Comparison of ENCODE assay signal across 12 mouse cellular contexts in the genomic region with DNA sequence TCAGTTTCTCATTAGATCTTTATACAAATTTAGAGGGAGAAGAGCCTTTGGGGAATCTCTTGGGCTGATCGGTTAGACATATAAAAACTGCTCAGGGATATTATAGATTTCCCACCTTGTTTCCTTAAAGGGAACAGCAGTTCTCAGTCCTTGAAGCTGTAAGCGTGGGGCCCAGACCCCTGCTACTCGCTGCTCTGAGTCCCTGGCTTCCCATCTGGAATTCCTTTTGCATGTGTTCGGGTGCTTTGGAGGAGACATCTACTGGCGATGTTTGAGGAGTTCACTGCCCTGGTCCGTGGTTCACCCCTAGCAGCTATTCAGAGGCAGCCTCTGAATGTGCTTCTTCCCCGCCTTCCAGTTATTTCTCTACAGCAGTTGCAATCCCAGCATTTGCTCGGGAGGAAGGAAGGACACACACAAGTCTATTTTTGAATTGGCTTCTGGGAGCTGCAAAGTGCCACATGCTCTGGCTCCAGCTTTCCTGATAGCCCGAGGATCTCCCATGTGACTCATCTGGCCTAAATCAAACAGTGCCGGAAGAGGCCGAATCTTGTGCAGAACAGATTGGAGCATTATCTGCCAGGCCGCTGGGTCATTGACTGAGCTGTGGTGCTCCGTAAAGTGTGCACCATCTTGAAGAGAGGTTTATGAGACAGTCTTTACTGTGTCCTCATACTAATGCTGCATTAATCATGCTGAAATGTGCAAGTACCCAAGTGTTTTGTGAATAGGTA.
DNase-seq lines count a peak whose midpoint lies in the region; ATAC-seq and TF ChIP-seq lines count a peak whose summit lies in the region.
"Had no signal": no experiment of that assay in that cellular context is flagged by ENCODE, and none has a peak within 500 bp of the region (broad histone marks: within the 10 kb centered on the region; RNA-seq: fewer than 3 reads in every experiment).

No protein-coding gene starts in this region.

- no peak overlapping the region for H3K4me3 ChIP-seq in forebrain, postnatal 0 days (ENCODE audit: low read depth, low read length)
- no peak overlapping the region for H3K4me3 ChIP-seq in forebrain, embryonic 15.5 days
- no peak overlapping the region for H3K4me3 ChIP-seq in neural tube, embryonic 14.5 days (ENCODE audit: low read depth, low read length)
- H3K4me3 ChIP-seq in heart, embryonic 16.5 days (ENCODE audit: low read length), result no peak overlapping the region
- no peak overlapping the region for H3K4me3 ChIP-seq in liver, embryonic 14.5 days (ENCODE audit: insufficient read depth in 1 of 2, low read depth in 2 of 2, low read length in 2 of 2)
- H3K4me3 ChIP-seq: hindbrain, embryonic 13.5 days had no signal

- TF ChIP-seq EP300 in liver, embryonic 14.5 days (IDR thresholded peaks at IDR 0.05; ENCODE audit: low read depth), result no peak

- no peak overlapping the region for H3K9ac ChIP-seq in forebrain, postnatal 0 days
- no peak overlapping the region for H3K9ac ChIP-seq in forebrain, embryonic 15.5 days (replicated peaks)
- no peak overlapping the region for H3K9ac ChIP-seq in neural tube, embryonic 14.5 days (replicated peaks; ENCODE audit: low read depth, low read length)
- no peak overlapping the region for H3K9ac ChIP-seq in heart, embryonic 16.5 days (ENCODE audit: low read length)
- no peak overlapping the region for H3K9ac ChIP-seq in liver, embryonic 14.5 days (replicated peaks)
- H3K9ac ChIP-seq: hindbrain, embryonic 13.5 days had no signal

- no peaks in the 10 kb centered on the region for H3K36me3 ChIP-seq in forebrain, postnatal 0 days (ENCODE audit: insufficient read depth)
- no peaks in the 10 kb centered on the region for H3K36me3 ChIP-seq in forebrain, embryonic 15.5 days
- H3K36me3 ChIP-seq in neural tube, embryonic 14.5 days (ENCODE audit: control insufficient read depth, insufficient read depth, low read length), result no peaks in the 10 kb centered on the region
- H3K36me3 ChIP-seq in heart, embryonic 16.5 days (ENCODE audit: control insufficient read depth, insufficient read depth), result no peaks in the 10 kb centered on the region
- H3K36me3 ChIP-seq in liver, embryonic 14.5 days (replicated peaks; ENCODE audit: control insufficient read depth, insufficient read depth, low read depth), result no peaks in the 10 kb centered on the region
- H3K36me3 ChIP-seq: hindbrain, embryonic 13.5 days had no signal

- intact Hi-C loops in gastrocnemius, postnatal 36 days (cut with DNase I), result no loop called here

- DNase-seq in forebrain, postnatal 0 days, result peak; percentile 7
- no peak for DNase-seq in neural tube, embryonic 10.5 days (ENCODE audit: extremely low spot score, low spot score)
- DNase-seq in liver, embryonic 14.5 days (ENCODE audit: low read depth in 3 of 3, low spot score in 3 of 3), result no peak
- DNase-seq in layer of hippocampus, postnatal 14 days (ENCODE audit: low spot score in 2 of 2), result no peak
- DNase-seq in gastrocnemius, postnatal 36 days, result no peak
- DNase-seq: adrenal gland, adult 2 months; thymus, postnatal 36 days had no signal

- H3K27ac ChIP-seq in forebrain, postnatal 0 days (ENCODE audit: low read depth, low read length), result no peak overlapping the region
- H3K27ac ChIP-seq in forebrain, embryonic 15.5 days (replicated peaks), result no peak overlapping the region
- H3K27ac ChIP-seq in neural tube, embryonic 14.5 days (ENCODE audit: low read depth, low read length), result no peak overlapping the region
- peak overlapping the region; percentile 61 for H3K27ac ChIP-seq in heart, embryonic 16.5 days (ENCODE audit: low read length)
- H3K27ac ChIP-seq in liver, embryonic 14.5 days, result no peak overlapping the region
- H3K27ac ChIP-seq: hindbrain, embryonic 13.5 days had no signal

- no peak overlapping the region for H3K4me2 ChIP-seq in forebrain, postnatal 0 days (ENCODE audit: low read depth)
- H3K4me2 ChIP-seq in forebrain, embryonic 15.5 days (replicated peaks), result no peak overlapping the region
- no peak overlapping the region for H3K4me2 ChIP-seq in neural tube, embryonic 14.5 days (ENCODE audit: low read depth, low read length)
- H3K4me2 ChIP-seq in heart, embryonic 16.5 days (ENCODE audit: low read depth, low read length), result no peak overlapping the region
- H3K4me2 ChIP-seq in liver, embryonic 14.5 days (ENCODE audit: low read depth), result no peak overlapping the region
- H3K4me2 ChIP-seq: hindbrain, embryonic 13.5 days had no signal

- no peaks in the 10 kb centered on the region for H3K27me3 ChIP-seq in forebrain, postnatal 0 days (ENCODE audit: insufficient read depth, low read length)
- no peaks in the 10 kb centered on the region for H3K27me3 ChIP-seq in forebrain, embryonic 15.5 days
- no peaks in the 10 kb centered on the region for H3K27me3 ChIP-seq in neural tube, embryonic 14.5 days (ENCODE audit: control insufficient read depth, insufficient read depth, low read length)
- no peaks in the 10 kb centered on the region for H3K27me3 ChIP-seq in heart, embryonic 16.5 days (ENCODE audit: control insufficient read depth, insufficient read depth, low read length)
- H3K27me3 ChIP-seq in liver, embryonic 14.5 days (ENCODE audit: control insufficient read depth, insufficient read depth, low read length), result no peaks in the 10 kb centered on the region
- H3K27me3 ChIP-seq: hindbrain, embryonic 13.5 days had no signal

- no peak for TF ChIP-seq CTCF in forebrain, postnatal 0 days (IDR thresholded peaks at IDR 0.05; ENCODE audit: low read depth)
- no peak for TF ChIP-seq CTCF in liver, embryonic 14.5 days (IDR thresholded peaks at IDR 0.05; ENCODE audit: low read depth)

- H3K9me3 ChIP-seq in forebrain, postnatal 0 days (ENCODE audit: low read length), result no peaks in the 10 kb centered on the region
- no peaks in the 10 kb centered on the region for H3K9me3 ChIP-seq in forebrain, embryonic 15.5 days
- H3K9me3 ChIP-seq in neural tube, embryonic 14.5 days (ENCODE audit: control insufficient read depth, low read length), result no peaks in the 10 kb centered on the region
- H3K9me3 ChIP-seq in heart, embryonic 16.5 days (replicated peaks; ENCODE audit: control insufficient read depth, low read length), result no peaks in the 10 kb centered on the region
- H3K9me3 ChIP-seq in liver, embryonic 14.5 days (ENCODE audit: control insufficient read depth, low read length), result no peaks in the 10 kb centered on the region
- H3K9me3 ChIP-seq: hindbrain, embryonic 13.5 days had no signal

- WGBS in forebrain, postnatal 0 days, result 75% methylated on average over 13 of the region's 13 CpGs
- 77% methylated on average over 13 of the region's 13 CpGs for WGBS in forebrain, embryonic 15.5 days
- 55% methylated on average over 13 of the region's 13 CpGs for WGBS in neural tube, embryonic 14.5 days
- WGBS in heart, embryonic 16.5 days, result 33% methylated on average over 13 of the region's 13 CpGs
- 60% methylated on average over 13 of the region's 13 CpGs for WGBS in liver, embryonic 14.5 days (ENCODE audit: insufficient replicate concordance)

- ATAC-seq in forebrain, postnatal 0 days, result no peak
- no peak for ATAC-seq in forebrain, embryonic 15.5 days (replicated peaks)
- peak; percentile 11; the same call in 1 of the 2 replicates for ATAC-seq in neural tube, embryonic 14.5 days (ENCODE audit: low read depth)
- peak; percentile 65 for ATAC-seq in heart, embryonic 16.5 days (replicated peaks; ENCODE audit: extremely low read depth, insufficient read depth, low FRiP score)
- ATAC-seq in liver, embryonic 14.5 days (ENCODE audit: insufficient read depth), result peak; percentile 47; the same call in 1 of the 2 replicates
- ATAC-seq: Patski had no signal

- no peaks in the 10 kb centered on the region for H3K4me1 ChIP-seq in forebrain, postnatal 0 days (ENCODE audit: insufficient read depth)
- no peaks in the 10 kb centered on the region for H3K4me1 ChIP-seq in forebrain, embryonic 15.5 days
- no peaks in the 10 kb centered on the region for H3K4me1 ChIP-seq in neural tube, embryonic 14.5 days (ENCODE audit: control insufficient read depth, insufficient read depth, low read length)
- H3K4me1 ChIP-seq in heart, embryonic 16.5 days (ENCODE audit: control insufficient read depth, insufficient read depth, low read length), result peaks cover 11% of the 10 kb centered on the region
- H3K4me1 ChIP-seq in liver, embryonic 14.5 days (replicated peaks; ENCODE audit: control insufficient read depth in 2 of 2, insufficient read depth in 2 of 2, low read length in 1 of 2), result no peaks in the 10 kb centered on the region
- H3K4me1 ChIP-seq: hindbrain, embryonic 13.5 days had no signal

Comparison
In these comparisons a context has a peak if more than half of its experiments do, and no peak if none do; other contexts are left out.
1. ATAC-seq: peak in neural tube, embryonic 14.5 days (single experiment), heart, embryonic 16.5 days (single experiment) and liver, embryonic 14.5 days (single experiment); none in forebrain, postnatal 0 days (single experiment) and forebrain, embryonic 15.5 days (single experiment).